Mouse (Mus musculus): ENCODE results near the gene Gcm1. TPM values are rescaled to one million over a fixed set of nuclear protein-coding genes. Genes with fewer than 3 reads are reported as not detected.

The Gcm1 gene
- total RNA-seq, 2 experiments from 2014 or later: not detected

Other genes starting within 250 kb of the Gcm1 start
- gene Elovl5, start 134.6 kb upstream of the Gcm1 start, total RNA-seq (2021): 10 to 100 TPM in 1 of 2 experiments, 1 to 10 TPM in 1; 9.6 to 11.4 TPM
- gene Fbxo9, start 57.1 kb downstream of the Gcm1 start, total RNA-seq (2021): 10 to 100 TPM; 52.0 to 62.9 TPM
- gene Ick, start 57.3 kb downstream of the Gcm1 start, total RNA-seq (2021): 1 to 10 TPM; 5.4 to 7.5 TPM
- 10 to 100 TPM; 10.8 to 14.3 TPM for gene Gsta4, start 130.8 kb downstream of the Gcm1 start, total RNA-seq (2021)
- not detected for gene Gsta1, start 178.7 kb downstream of the Gcm1 start, total RNA-seq (2021)
- not detected for gene Gm3776, start 205.2 kb downstream of the Gcm1 start, total RNA-seq (2021)
- gene Gm10639, start 238.0 kb downstream of the Gcm1 start, total RNA-seq (2021): not detected